23 mouse cellular contexts compared by ENCODE assay signal in genomic region chr1:193226114-193226513, GRCm38 (mm10). TPM values are rescaled to one million over a fixed set of nuclear protein-coding genes. Genes with fewer than 3 reads are reported as not detected.
"Had no signal": no experiment of that assay in that cellular context is flagged by ENCODE, and none has a peak within 500 bp of the region (broad histone marks: within the 10 kb centered on the region; RNA-seq: fewer than 3 reads in every experiment).

No protein-coding gene starts in this region.

- ATAC-seq: liver, embryonic 12.5 days; midbrain, embryonic 13.5 days; midbrain, embryonic 16.5 days had no signal

- H3K36me3 ChIP-seq: kidney, embryonic 15.5 days; limb, embryonic 10.5 days; limb, embryonic 13.5 days; liver, embryonic 12.5 days; liver, embryonic 15.5 days; lung, embryonic 15.5 days; midbrain, embryonic 10.5 days; midbrain, embryonic 13.5 days; neural tube, embryonic 13.5 days; stomach, embryonic 15.5 days had no signal

- H3K27me3 ChIP-seq: kidney, embryonic 15.5 days; limb, embryonic 13.5 days; liver, embryonic 12.5 days; liver, embryonic 15.5 days; lung, embryonic 15.5 days; megakaryocyte, embryonic 14.5 days; midbrain, embryonic 13.5 days; neural tube, embryonic 13.5 days; stomach, embryonic 15.5 days had no signal

- H3K9me3 ChIP-seq: kidney, embryonic 15.5 days; limb, embryonic 10.5 days; limb, embryonic 13.5 days; liver, embryonic 12.5 days; liver, embryonic 15.5 days; lung, embryonic 15.5 days; megakaryocyte, embryonic 14.5 days; midbrain, embryonic 10.5 days; midbrain, embryonic 13.5 days; neural tube, embryonic 13.5 days; stomach, embryonic 15.5 days had no signal

- H3K4me3 ChIP-seq: kidney, embryonic 15.5 days; limb, embryonic 10.5 days; limb, embryonic 13.5 days; liver, embryonic 12.5 days; liver, embryonic 15.5 days; lung, embryonic 15.5 days; megakaryocyte, embryonic 14.5 days; midbrain, embryonic 10.5 days; midbrain, embryonic 13.5 days; myocyte; neural tube, embryonic 13.5 days; stomach, embryonic 15.5 days had no signal

- H3K27ac ChIP-seq: limb, embryonic 13.5 days; liver, embryonic 12.5 days; liver, embryonic 15.5 days; lung, embryonic 15.5 days; midbrain, embryonic 10.5 days; midbrain, embryonic 13.5 days; neural tube, embryonic 13.5 days; stomach, embryonic 15.5 days had no signal

- DNase-seq: kidney, adult 8-10 months; layer of hippocampus, postnatal 36 days; liver; lung, adult 18-20 months; lung, postnatal 10 days; lung, postnatal 36 days; retina, postnatal 1 day; right cerebral cortex, postnatal 25 days; spleen, adult 18-20 months; thymus, postnatal 25 days had no signal

- H3K4me1 ChIP-seq: liver, embryonic 12.5 days; midbrain, embryonic 13.5 days; neural tube, embryonic 13.5 days; stomach, embryonic 15.5 days had no signal

RNA-seq across cellular contexts. Expression of gene Hsd11b1, which starts 37.8 kb away (rescaled TPM):
- polyA plus RNA-seq: limb, embryonic 10.5 days; midbrain, embryonic 13.5 days; neural tube, embryonic 13.5 days had no signal
